Mouse (Mus musculus) lung, postnatal 0 days (tissue): ENCODE measurements at regions not wholly inside any gene's neighbourhood (a gene's known extent, or its start where the extent isn't known, plus 50 kb on each side); places are given as distances from the start of the nearest gene placed in this dataset.

Source experiments
- ATAC-seq: fragments of 200-750 bp; cut with Nextera tagmentation; 2 replicates; pipeline ENCODE4 v1.8.0; 2017; ENCODE audit warnings: moderate library complexity
- DNase-seq: peaks from one replicate; pipeline ENCODE4 v3.0.0-alpha.2; 2016; ENCODE audit warnings: low spot score
- H3K27ac ChIP-seq: fragments of 300-500 bp; sonication (generic); 2 replicates; pipeline ENCODE4 v1.5.1; 2014; ENCODE audit warnings: antibody characterized with exemption, mild to moderate bottlenecking, low read length, mixed read lengths
- H3K27me3 ChIP-seq: fragments of 300-500 bp; sonication (generic); replicated peaks from 2 replicates; pipeline ENCODE4 v1.6.1; 2014; ENCODE audit warnings: low read length, mixed read lengths; ENCODE audit not compliant: insufficient read depth
- H3K36me3 ChIP-seq: fragments of 300-500 bp; sonication (generic); 2 replicates; pipeline ENCODE4 v1.6.1; 2014; ENCODE audit warnings: low read length, mixed read lengths; ENCODE audit not compliant: insufficient read depth
- H3K4me1 ChIP-seq: fragments of 300-500 bp; sonication (generic); 2 replicates; pipeline ENCODE4 v1.6.1; 2014; ENCODE audit warnings: antibody characterized with exemption, low read depth, low read length, mixed read lengths; ENCODE audit not compliant: insufficient read depth
- H3K4me2 ChIP-seq: fragments of 300-500 bp; sonication (generic); replicated peaks from 2 replicates; pipeline ENCODE4 v1.6.1; 2014; ENCODE audit warnings: low read depth, mild to moderate bottlenecking, low read length, moderate library complexity, mixed read lengths
- H3K4me3 ChIP-seq: fragments of 300-500 bp; sonication (generic); 2 replicates; pipeline ENCODE4 v1.5.1; 2014; ENCODE audit warnings: low read depth, low read length
- H3K9ac ChIP-seq: fragments of 300-500 bp; sonication (generic); replicated peaks from 2 replicates; pipeline ENCODE4 v1.6.1; 2014; ENCODE audit warnings: low read depth, mild to moderate bottlenecking
- H3K9me3 ChIP-seq: fragments of 300-500 bp; sonication (generic); 2 replicates; pipeline ENCODE4 v1.6.1; 2016; ENCODE audit warnings: low read length, mixed read lengths
- CTCF ChIP-seq: IDR thresholded peaks from 2 replicates; pipeline ENCODE4 v1.5.1; 2016; ENCODE audit warnings: antibody characterized with exemption, mild to moderate bottlenecking
- EP300 ChIP-seq: IDR thresholded peaks from 2 replicates; pipeline ENCODE4 v1.6.1; 2016; ENCODE audit warnings: antibody characterized with exemption, mild to moderate bottlenecking, control low read depth
- WGBS: fragments of 180-500 bp; shearing (Covaris S2); extraction: QIAGEN DNeasy Blood & Tissue Kit; methylation state at CpG from one replicate; pipeline ENCODE4 v1.1.7; 2014; 5-methylcytosine and 5-hydroxymethylcytosine counted together

DNA sequence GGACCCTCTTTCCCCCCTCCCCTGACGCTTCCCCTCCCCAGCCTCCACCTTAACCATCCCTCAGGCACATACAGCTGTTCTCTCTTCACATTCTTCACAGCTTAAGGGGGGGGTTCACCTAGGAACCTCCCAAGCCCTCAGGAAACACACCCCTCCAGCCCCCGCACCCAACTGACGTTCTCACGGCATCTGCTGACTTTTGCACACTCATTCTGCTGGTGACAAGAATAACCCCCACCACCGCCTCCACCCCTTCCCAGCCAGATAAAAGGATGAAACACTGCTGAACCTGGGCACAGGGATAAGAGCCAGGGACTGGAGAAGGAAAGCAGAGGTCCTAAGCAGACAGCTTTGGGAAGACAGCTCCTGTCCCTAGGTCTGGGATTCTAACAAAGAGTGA, 73.2 kb upstream of the Nectin1 start:
- WGBS, result 57% methylated on average over 5 of the region's 5 CpGs

DNA sequence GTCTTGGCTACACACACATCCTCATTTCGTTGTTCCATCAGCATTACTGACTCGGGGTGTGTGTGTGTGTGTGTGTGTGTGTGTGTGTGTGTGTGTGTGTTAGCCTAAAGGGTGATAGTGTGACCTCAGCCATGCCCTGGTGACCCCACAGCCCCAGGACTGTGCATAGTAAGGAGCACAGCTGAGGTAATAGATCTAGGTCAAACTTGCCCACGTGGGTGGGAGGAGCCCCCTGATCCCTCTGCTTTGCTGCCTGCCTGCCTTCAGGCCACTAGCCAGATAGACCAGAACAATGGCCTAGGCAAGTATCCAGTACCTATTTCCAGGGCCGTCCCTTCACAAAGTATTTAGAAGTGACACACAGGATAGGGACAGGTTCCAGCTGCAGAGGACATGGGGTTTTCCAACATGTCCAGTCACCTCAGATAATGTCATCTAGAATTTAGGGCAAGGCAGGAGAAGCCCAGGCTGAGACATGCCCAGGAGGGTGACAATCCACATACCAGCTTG, 70.6 kb upstream of the Nectin1 start:
- no peak overlapping the region for H3K27ac ChIP-seq
- no peak for DNase-seq
- no peaks in the 10 kb centered on the region for H3K4me1 ChIP-seq
- no peak overlapping the region for H3K4me3 ChIP-seq
- no peak for ATAC-seq
- H3K36me3 ChIP-seq, result no peaks in the 10 kb centered on the region
- 43% methylated on average over 4 of the region's 4 CpGs for WGBS
- no peak overlapping the region for H3K9ac ChIP-seq
- H3K27me3 ChIP-seq, result no peaks in the 10 kb centered on the region
- TF ChIP-seq CTCF (no peak), EP300 (no peak)
- H3K4me2 ChIP-seq, result no peak overlapping the region
- no peaks in the 10 kb centered on the region for H3K9me3 ChIP-seq

More for the DNA sequence above, 73.2 kb upstream of the Nectin1 start:
- DNase-seq (no peak), ATAC-seq (no peak)
- H3K4me1 ChIP-seq, result no peaks in the 10 kb centered on the region
- H3K27ac ChIP-seq, result no peak overlapping the region
- no peak overlapping the region for H3K9ac ChIP-seq
- no peaks in the 10 kb centered on the region for H3K27me3 ChIP-seq
- no peak overlapping the region for H3K4me3 ChIP-seq
- no peaks in the 10 kb centered on the region for H3K9me3 ChIP-seq
- TF ChIP-seq EP300 (no peak), CTCF (no peak)
- no peak overlapping the region for H3K4me2 ChIP-seq
- H3K36me3 ChIP-seq, result no peaks in the 10 kb centered on the region

DNA sequence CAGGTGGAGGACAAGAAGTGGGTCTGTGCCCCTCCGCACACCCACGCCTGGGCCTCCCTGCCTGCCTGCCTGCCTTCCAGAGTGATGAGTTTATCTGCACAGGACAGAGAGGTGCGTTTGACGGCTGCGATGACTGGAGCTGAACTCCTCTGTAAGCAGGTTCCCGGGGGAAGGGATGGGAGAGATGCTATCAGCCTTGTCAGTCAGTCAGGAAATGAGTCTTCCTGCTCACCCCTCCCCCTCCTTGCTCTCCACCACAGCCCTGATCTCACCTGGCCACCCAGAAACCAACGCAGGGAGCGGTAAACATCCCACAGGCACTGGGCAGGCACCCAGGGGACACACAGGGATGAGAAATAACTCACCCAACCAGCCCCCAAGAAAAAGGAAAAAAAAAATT, 69.5 kb upstream of the Nectin1 start:
- 18% methylated on average over 8 of the region's 8 CpGs for WGBS
- Histone ChIP-seq H3K27me3 (no peaks in the 10 kb centered on the region), H3K4me1 (no peaks in the 10 kb centered on the region), H3K9me3 (no peaks in the 10 kb centered on the region), H3K9ac (no peak overlapping the region), H3K4me2 (no peak overlapping the region), H3K27ac (no peak overlapping the region), H3K36me3 (no peaks in the 10 kb centered on the region), H3K4me3 (no peak overlapping the region)
- no peak for ATAC-seq
- no peak for TF ChIP-seq CTCF
- no peak for TF ChIP-seq EP300
- DNase-seq, result no peak

DNA sequence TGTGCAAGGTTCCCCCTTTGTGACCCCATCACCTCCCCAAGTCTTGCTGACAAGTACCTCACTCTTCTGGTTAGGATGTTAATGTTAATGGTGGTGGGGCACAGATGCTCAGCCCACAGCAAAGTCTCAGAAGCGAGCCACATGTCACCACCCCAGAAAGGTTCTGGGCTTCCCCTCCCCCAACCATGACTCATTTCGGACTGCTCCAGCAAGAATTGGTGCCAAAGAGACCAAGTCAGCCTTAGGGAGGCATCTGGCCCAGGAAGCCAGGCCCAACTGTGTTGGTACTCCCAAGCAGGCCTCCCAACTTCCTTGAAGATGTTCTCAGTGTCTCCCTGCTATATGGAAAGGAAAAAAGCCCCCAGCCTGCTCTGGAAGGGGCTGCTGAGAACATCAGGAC, 67.8 kb upstream of the Nectin1 start:
- WGBS, result 62% methylated on average over 2 of the region's 2 CpGs
- H3K9me3 ChIP-seq, result no peaks in the 10 kb centered on the region
- H3K4me1 ChIP-seq, result no peaks in the 10 kb centered on the region
- H3K4me2 ChIP-seq, result no peak overlapping the region
- no peaks in the 10 kb centered on the region for H3K27me3 ChIP-seq
- no peak for TF ChIP-seq CTCF
- TF ChIP-seq EP300, result no peak
- H3K27ac ChIP-seq, result no peak overlapping the region
- DNase-seq (no peak), ATAC-seq (no peak)
- no peak overlapping the region for H3K9ac ChIP-seq
- H3K36me3 ChIP-seq, result no peaks in the 10 kb centered on the region
- no peak overlapping the region for H3K4me3 ChIP-seq

DNA sequence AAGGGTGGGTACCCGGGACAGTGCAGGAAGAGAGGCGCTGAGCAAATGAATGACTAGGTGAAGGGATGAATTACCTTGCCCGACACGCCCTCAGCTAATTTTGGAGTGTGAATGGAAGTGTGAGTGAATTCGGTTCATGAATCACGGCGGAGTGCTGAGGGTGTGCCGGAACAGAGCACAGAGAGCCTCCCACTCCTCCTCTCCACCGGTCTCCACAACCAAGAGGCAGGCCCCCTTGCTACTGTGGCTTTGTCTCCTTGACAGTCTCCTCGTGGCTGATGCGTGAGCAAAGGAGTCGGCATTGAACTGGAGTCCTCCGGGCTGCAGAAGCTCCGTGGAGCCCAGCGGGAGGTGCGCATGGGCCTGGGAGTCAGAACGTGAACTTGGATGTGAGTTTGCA, 64.5 kb upstream of the Nectin1 start:
- Histone ChIP-seq H3K4me3 (no peak overlapping the region), H3K9me3 (no peaks in the 10 kb centered on the region), H3K36me3 (no peaks in the 10 kb centered on the region), H3K27ac (no peak overlapping the region), H3K27me3 (no peaks in the 10 kb centered on the region), H3K9ac (no peak overlapping the region), H3K4me1 (no peaks in the 10 kb centered on the region), H3K4me2 (no peak overlapping the region)
- DNase-seq (no peak), ATAC-seq (no peak)
- 47% methylated on average over 17 of the region's 17 CpGs for WGBS
- TF ChIP-seq EP300 (no peak), CTCF (no peak)

DNA sequence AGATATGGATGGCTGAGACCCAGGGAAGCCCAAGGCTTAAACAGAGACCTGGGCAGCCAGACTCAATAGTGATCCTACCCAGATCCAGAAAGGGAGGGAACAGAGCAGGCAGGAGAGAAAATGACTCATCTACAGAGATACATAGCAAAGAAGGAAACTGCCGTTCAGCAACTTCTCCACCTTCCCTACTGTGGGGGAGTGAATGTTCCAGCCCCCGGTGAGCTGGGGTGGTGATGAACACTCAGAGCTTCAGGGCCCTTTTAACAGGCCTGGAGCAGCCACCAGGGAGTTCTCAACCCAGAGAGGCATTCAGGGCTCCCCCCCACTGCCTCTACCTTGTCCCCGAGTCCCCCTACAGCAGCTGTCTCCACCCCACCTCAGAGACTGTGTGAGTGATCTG, 62.5 kb upstream of the Nectin1 start:
- ATAC-seq (no peak), DNase-seq (no peak)
- no peak for TF ChIP-seq CTCF
- no peak for TF ChIP-seq EP300

DNA sequence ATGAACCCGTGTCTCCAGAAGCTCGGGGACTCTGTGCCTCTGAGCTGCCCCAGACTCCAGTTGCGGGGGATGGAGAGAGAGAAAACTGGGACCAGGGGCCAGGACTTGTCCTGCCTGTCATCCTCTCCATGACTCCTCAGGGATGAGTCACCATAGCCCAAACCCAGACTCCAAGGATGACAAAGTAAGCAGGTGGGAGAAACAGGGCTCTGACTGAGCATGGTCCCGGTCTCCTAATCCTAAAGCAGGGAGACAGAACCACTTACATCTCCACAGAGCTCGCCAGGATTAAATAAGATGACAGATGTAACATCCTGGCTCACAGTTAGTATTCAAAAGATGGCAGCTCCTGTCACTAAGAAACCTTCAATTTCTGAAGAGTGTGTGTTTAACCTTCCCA, 61.7 kb upstream of the Nectin1 start:
- Histone ChIP-seq H3K36me3 (no peaks in the 10 kb centered on the region), H3K9ac (no peak overlapping the region), H3K4me3 (no peak overlapping the region), H3K4me2 (no peak overlapping the region), H3K4me1 (no peaks in the 10 kb centered on the region), H3K9me3 (no peaks in the 10 kb centered on the region), H3K27ac (no peak overlapping the region), H3K27me3 (no peaks in the 10 kb centered on the region)
- 61% methylated on average over 5 of the region's 5 CpGs for WGBS
- no peak for TF ChIP-seq EP300
- no peak for TF ChIP-seq CTCF
- no peak for DNase-seq
- ATAC-seq, result no peak

More for the DNA sequence above, 62.5 kb upstream of the Nectin1 start:
- H3K27me3 ChIP-seq, result no peaks in the 10 kb centered on the region
- WGBS, result 62% methylated on average over 3 of the region's 3 CpGs
- H3K4me2 ChIP-seq, result no peak overlapping the region
- H3K4me1 ChIP-seq, result no peaks in the 10 kb centered on the region
- H3K27ac ChIP-seq, result no peak overlapping the region
- no peak overlapping the region for H3K9ac ChIP-seq
- H3K36me3 ChIP-seq, result no peaks in the 10 kb centered on the region
- no peaks in the 10 kb centered on the region for H3K9me3 ChIP-seq
- H3K4me3 ChIP-seq, result no peak overlapping the region
